Mouse (Mus musculus): ENCODE data around the gene Flnb. TPM values are rescaled to one million over a fixed set of nuclear protein-coding genes. Genes with fewer than 3 reads are reported as not detected.
A peak's percentile ranks its signal among the peaks of the same experiment; 100 is the strongest.

Flnb gene
- polyA plus RNA-seq, 1 experiment, result 37.2 TPM

GRCm38 (mm10) chr14:7941413-7941812 lies 123.7 kb downstream of the Flnb start:
- TF ChIP-seq CTCF (conservative IDR thresholded peaks at IDR 0.05; ENCODE audit: insufficient read depth, insufficient read length, low read depth, low read length), result no peak
- 66% methylated on average over 5 of the region's 5 CpGs for WGBS
- DNase-seq, result peak; percentile 38
- H3K27me3 ChIP-seq (replicated peaks; ENCODE audit: control insufficient read depth, insufficient read depth, low read length), result no peaks in the 10 kb centered on the region
- peaks cover 1% of the 10 kb centered on the region; the same call in 1 of the 2 replicates for H3K36me3 ChIP-seq (ENCODE audit: control insufficient read depth, insufficient read depth, low read length)
- no peak overlapping the region for H3K4me3 ChIP-seq (ENCODE audit: insufficient read depth, low read depth, low read length)
- peak overlapping the region; percentile 25 for H3K27ac ChIP-seq (ENCODE audit: insufficient read depth, low read depth, low read length)
- peaks cover 7% of the 10 kb centered on the region; the same call in 1 of the 2 replicates for H3K4me1 ChIP-seq (ENCODE audit: control insufficient read depth, insufficient read depth, low read length)

GRCm38 (mm10) chr14:7943101-7943800 lies 125.5 kb downstream of the Flnb start:
- WGBS, result 53% methylated on average over 7 of the region's 7 CpGs
- Histone ChIP-seq H3K4me1 (ENCODE audit: control insufficient read depth, insufficient read depth, low read length) (peaks cover 7% of the 10 kb centered on the region; the same call in 1 of the 2 replicates), H3K27ac (ENCODE audit: insufficient read depth, low read depth, low read length) (peak overlapping the region; percentile 18; the same call in 1 of the 2 replicates), H3K4me3 (ENCODE audit: insufficient read depth, low read depth, low read length) (no peak overlapping the region), H3K27me3 (replicated peaks; ENCODE audit: control insufficient read depth, insufficient read depth, low read length) (no peaks in the 10 kb centered on the region), H3K36me3 (ENCODE audit: control insufficient read depth, insufficient read depth, low read length) (peaks cover 1% of the 10 kb centered on the region; the same call in 1 of the 2 replicates)
- DNase-seq, result peak; percentile 93
- TF ChIP-seq POLR2A (IDR thresholded peaks at IDR 0.05; ENCODE audit: low read depth, low read length), result no peak
- no peak for TF ChIP-seq CTCF (conservative IDR thresholded peaks at IDR 0.05; ENCODE audit: insufficient read depth, insufficient read length, low read depth, low read length)

GRCm38 (mm10) chr14:7943801-7944135 lies 126.0 kb downstream of the Flnb start:
- TF ChIP-seq CTCF (conservative IDR thresholded peaks at IDR 0.05; ENCODE audit: insufficient read depth, insufficient read length, low read depth, low read length) (no peak), POLR2A (IDR thresholded peaks at IDR 0.05; ENCODE audit: low read depth, low read length) (no peak)
- DNase-seq, result peak; percentile 18
- 68% methylated on average over 3 of the region's 3 CpGs for WGBS
- Histone ChIP-seq H3K4me3 (ENCODE audit: insufficient read depth, low read depth, low read length) (no peak overlapping the region), H3K27me3 (replicated peaks; ENCODE audit: control insufficient read depth, insufficient read depth, low read length) (no peaks in the 10 kb centered on the region), H3K27ac (ENCODE audit: insufficient read depth, low read depth, low read length) (peak overlapping the region; percentile 18; the same call in 1 of the 2 replicates), H3K36me3 (ENCODE audit: control insufficient read depth, insufficient read depth, low read length) (peaks cover 1% of the 10 kb centered on the region; the same call in 1 of the 2 replicates), H3K4me1 (ENCODE audit: control insufficient read depth, insufficient read depth, low read length) (peaks cover 7% of the 10 kb centered on the region; the same call in 1 of the 2 replicates)

- no peaks in the 10 kb centered on the region for H3K27me3 ChIP-seq (replicated peaks; ENCODE audit: control insufficient read depth, insufficient read depth, low read length)
- peaks cover 1% of the 10 kb centered on the region; the same call in 1 of the 2 replicates for H3K36me3 ChIP-seq (ENCODE audit: control insufficient read depth, insufficient read depth, low read length)
Measured at GRCm38 (mm10) chr14:7944349-7945039, 126.7 kb downstream of the Flnb start.

GRCm38 (mm10) chr14:7945261-7945660 lies 127.5 kb downstream of the Flnb start:
- H3K36me3 ChIP-seq (ENCODE audit: control insufficient read depth, insufficient read depth, low read length), result no peaks in the 10 kb centered on the region; the same call in 1 of the 2 replicates
- TF ChIP-seq POLR2A (IDR thresholded peaks at IDR 0.05; ENCODE audit: low read depth, low read length) (no peak), CTCF (conservative IDR thresholded peaks at IDR 0.05; ENCODE audit: insufficient read depth, insufficient read length, low read depth, low read length) (no peak)

More at GRCm38 (mm10) chr14:7944349-7945039, 126.7 kb downstream of the Flnb start:
- Histone ChIP-seq H3K4me1 (ENCODE audit: control insufficient read depth, insufficient read depth, low read length) (peaks cover 7% of the 10 kb centered on the region; the same call in 1 of the 2 replicates), H3K4me3 (ENCODE audit: insufficient read depth, low read depth, low read length) (no peak overlapping the region), H3K27ac (ENCODE audit: insufficient read depth, low read depth, low read length) (no peak overlapping the region)
- DNase-seq, result peak; percentile 27
- 55% methylated on average over 8 of the region's 8 CpGs for WGBS
- no peak for TF ChIP-seq POLR2A (IDR thresholded peaks at IDR 0.05; ENCODE audit: low read depth, low read length)
- peak; percentile 30 for TF ChIP-seq CTCF (conservative IDR thresholded peaks at IDR 0.05; ENCODE audit: insufficient read depth, insufficient read length, low read depth, low read length)

GRCm38 (mm10) chr14:7951234-7951633 lies 133.5 kb downstream of the Flnb start:
- DNase-seq, result no peak
- Histone ChIP-seq H3K4me3 (ENCODE audit: insufficient read depth, low read depth, low read length) (no peak overlapping the region), H3K4me1 (ENCODE audit: control insufficient read depth, insufficient read depth, low read length) (no peaks in the 10 kb centered on the region), H3K27me3 (replicated peaks; ENCODE audit: control insufficient read depth, insufficient read depth, low read length) (no peaks in the 10 kb centered on the region), H3K27ac (ENCODE audit: insufficient read depth, low read depth, low read length) (no peak overlapping the region; the same call in 1 of the 2 replicates), H3K36me3 (ENCODE audit: control insufficient read depth, insufficient read depth, low read length) (no peaks in the 10 kb centered on the region; the same call in none of the 2 replicates)
- 85% methylated on average over 9 of the region's 9 CpGs for WGBS
- TF ChIP-seq POLR2A (IDR thresholded peaks at IDR 0.05; ENCODE audit: low read depth, low read length) (no peak), CTCF (conservative IDR thresholded peaks at IDR 0.05; ENCODE audit: insufficient read depth, insufficient read length, low read depth, low read length) (no peak)

More at GRCm38 (mm10) chr14:7945261-7945660, 127.5 kb downstream of the Flnb start:
- H3K27me3 ChIP-seq (replicated peaks; ENCODE audit: control insufficient read depth, insufficient read depth, low read length), result no peaks in the 10 kb centered on the region
- no peak overlapping the region for H3K4me3 ChIP-seq (ENCODE audit: insufficient read depth, low read depth, low read length)
- peaks cover 7% of the 10 kb centered on the region; the same call in 1 of the 2 replicates for H3K4me1 ChIP-seq (ENCODE audit: control insufficient read depth, insufficient read depth, low read length)
- 93% methylated on average over 5 of the region's 5 CpGs for WGBS
- no peak for DNase-seq
- H3K27ac ChIP-seq (ENCODE audit: insufficient read depth, low read depth, low read length), result no peak overlapping the region
